In the genomic region with DNA sequence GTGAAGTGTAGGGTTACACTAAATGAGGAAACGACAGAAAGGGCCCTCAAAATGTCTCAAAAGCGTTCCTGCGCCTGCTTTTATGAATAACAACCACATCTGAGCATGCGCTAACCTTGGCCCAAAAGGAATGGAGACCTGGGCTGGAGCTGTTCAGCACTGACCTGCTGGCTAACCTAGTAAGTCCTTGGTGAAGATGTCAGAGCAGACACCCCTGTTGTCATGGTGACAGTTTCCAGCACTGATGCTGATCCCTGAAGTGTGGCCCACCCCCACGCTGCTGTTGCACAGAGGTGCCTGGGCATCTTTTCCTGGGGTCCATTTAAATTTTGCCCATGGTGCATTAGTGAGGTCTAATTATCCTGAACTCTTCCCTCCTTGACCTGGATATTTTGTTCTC, we compare ENCODE assay signal across 20 mouse cellular contexts.
A peak's percentile ranks its signal among the peaks of the same experiment; 100 is the strongest.
DNase-seq lines count a peak whose midpoint lies in the region; ATAC-seq and TF ChIP-seq lines count a peak whose summit lies in the region.
"Had no signal": no experiment of that assay in that cellular context is flagged by ENCODE, and none has a peak within 500 bp of the region (broad histone marks: within the 10 kb centered on the region; RNA-seq: fewer than 3 reads in every experiment).

No protein-coding gene starts in this region.

- no peaks in the 10 kb centered on the region for H3K36me3 ChIP-seq in hindbrain, embryonic 15.5 days
- no peaks in the 10 kb centered on the region for H3K36me3 ChIP-seq in hindbrain, embryonic 11.5 days (ENCODE audit: control insufficient read depth, insufficient read depth, low read length)
- no peaks in the 10 kb centered on the region for H3K36me3 ChIP-seq in midbrain, embryonic 15.5 days (replicated peaks)
- H3K36me3 ChIP-seq: embryonic facial prominence, embryonic 10.5 days; G1E; heart, embryonic 13.5 days had no signal

- no peak overlapping the region for H3K9ac ChIP-seq in hindbrain, embryonic 15.5 days
- no peak overlapping the region for H3K9ac ChIP-seq in hindbrain, embryonic 11.5 days (ENCODE audit: low read depth, low read length)
- H3K9ac ChIP-seq in midbrain, embryonic 15.5 days, result no peak overlapping the region
- H3K9ac ChIP-seq: heart, embryonic 13.5 days; hindbrain, embryonic 14.5 days had no signal

- TF ChIP-seq CTCF in brain, embryonic 14.5 days (IDR thresholded peaks at IDR 0.05; ENCODE audit: borderline replicate concordance, extremely low read depth, insufficient read depth, insufficient read length), result no peak

- 0 out of 2 replicates have a peak, but pooled peaks have one; percentile 24 for ATAC-seq in hindbrain, embryonic 15.5 days (ENCODE audit: low FRiP score, low read depth)
- ATAC-seq in hindbrain, embryonic 11.5 days (ENCODE audit: low FRiP score), result no peak
- ATAC-seq in midbrain, embryonic 15.5 days (replicated peaks), result peak; percentile 81
- ATAC-seq: CD4-positive, CD25-positive, alpha-beta regulatory T cell, adult 4 months; inflammation-experienced regulatory T-cells, adult 6 months; intestine, postnatal 0 days had no signal

- no peak for DNase-seq in hindbrain, embryonic 11.5 days (ENCODE audit: low spot score)
- peak; percentile 14 for DNase-seq in R1 (ENCODE audit: low read depth, low spot score)
- peak; percentile 35 for DNase-seq in brain, embryonic 14.5 days (ENCODE audit: low read depth)
- DNase-seq in B cell, adult 2 months, result no peak
- no peak for DNase-seq in thymus, postnatal 14 days
- DNase-seq: adrenal gland, postnatal 10 days; cerebellum, adult 11-12 months; cerebellum, adult 9-10 months; cerebellum, postnatal 25 days; gastrocnemius, postnatal 36 days; heart, postnatal 4 days had no signal

- 69% methylated on average over 5 of the region's 5 CpGs for WGBS in hindbrain, embryonic 15.5 days
- WGBS in hindbrain, embryonic 11.5 days, result 81% methylated on average over 5 of the region's 5 CpGs
- 50% methylated on average over 5 of the region's 5 CpGs for WGBS in midbrain, embryonic 15.5 days

- no peak for TF ChIP-seq POLR2A in brain, embryonic 14.5 days (IDR thresholded peaks at IDR 0.05; ENCODE audit: borderline replicate concordance, extremely low read depth, insufficient read depth, insufficient read length, poor library complexity, severe bottlenecking)

- no peak overlapping the region for H3K4me3 ChIP-seq in hindbrain, embryonic 15.5 days
- H3K4me3 ChIP-seq in hindbrain, embryonic 11.5 days (ENCODE audit: low read depth, low read length), result no peak overlapping the region
- no peak overlapping the region for H3K4me3 ChIP-seq in midbrain, embryonic 15.5 days
- H3K4me3 ChIP-seq: embryonic facial prominence, embryonic 10.5 days; heart, embryonic 13.5 days had no signal

- H3K27ac ChIP-seq in hindbrain, embryonic 15.5 days (replicated peaks), result no peak overlapping the region
- H3K27ac ChIP-seq in hindbrain, embryonic 11.5 days (ENCODE audit: low read depth, low read length), result no peak overlapping the region
- H3K27ac ChIP-seq in midbrain, embryonic 15.5 days, result no peak overlapping the region
- H3K27ac ChIP-seq: embryonic facial prominence, embryonic 10.5 days; heart, embryonic 13.5 days; hindbrain, embryonic 14.5 days had no signal

- H3K4me1 ChIP-seq in hindbrain, embryonic 15.5 days (replicated peaks), result peaks cover 10% of the 10 kb centered on the region
- H3K4me1 ChIP-seq in hindbrain, embryonic 11.5 days (replicated peaks; ENCODE audit: control insufficient read depth, insufficient read depth, low read length), result no peaks in the 10 kb centered on the region
- H3K4me1 ChIP-seq in midbrain, embryonic 15.5 days, result peaks cover 17% of the 10 kb centered on the region
- H3K4me1 ChIP-seq: heart, embryonic 13.5 days had no signal

- H3K9me3 ChIP-seq in hindbrain, embryonic 15.5 days, result no peaks in the 10 kb centered on the region
- H3K9me3 ChIP-seq in hindbrain, embryonic 11.5 days (ENCODE audit: control insufficient read depth, low read length), result no peaks in the 10 kb centered on the region
- H3K9me3 ChIP-seq in midbrain, embryonic 15.5 days, result no peaks in the 10 kb centered on the region
- H3K9me3 ChIP-seq: embryonic facial prominence, embryonic 10.5 days; heart, embryonic 13.5 days had no signal

- no peaks in the 10 kb centered on the region for H3K27me3 ChIP-seq in hindbrain, embryonic 15.5 days
- no peaks in the 10 kb centered on the region for H3K27me3 ChIP-seq in hindbrain, embryonic 11.5 days (ENCODE audit: control insufficient read depth, insufficient read depth, low read length)
- no peaks in the 10 kb centered on the region for H3K27me3 ChIP-seq in midbrain, embryonic 15.5 days (replicated peaks)

- H3K4me2 ChIP-seq in hindbrain, embryonic 15.5 days, result no peak overlapping the region
- no peak overlapping the region for H3K4me2 ChIP-seq in hindbrain, embryonic 11.5 days (replicated peaks; ENCODE audit: low read depth, low read length)
- H3K4me2 ChIP-seq in midbrain, embryonic 15.5 days, result no peak overlapping the region
- H3K4me2 ChIP-seq: heart, embryonic 13.5 days; hindbrain, embryonic 14.5 days had no signal

Comparison
In these comparisons a context has a peak if more than half of its experiments do, and no peak if none do; other contexts are left out.
1. DNase-seq: peak in R1 (single experiment) and brain, embryonic 14.5 days (single experiment); none in hindbrain, embryonic 11.5 days (single experiment), B cell, adult 2 months (0 of 2) and thymus, postnatal 14 days (single experiment).